Mouse (Mus musculus) mature B cell (primary cell): ENCODE data around the gene Chka.

Experiments used
- in situ Hi-C: fragments of 300-500 bp; cut with MboI; formaldehyde crosslinking; loops from 2 replicates; pipeline ENCODE4 v1.14.3; 2019

Gene Chka

DNA sequence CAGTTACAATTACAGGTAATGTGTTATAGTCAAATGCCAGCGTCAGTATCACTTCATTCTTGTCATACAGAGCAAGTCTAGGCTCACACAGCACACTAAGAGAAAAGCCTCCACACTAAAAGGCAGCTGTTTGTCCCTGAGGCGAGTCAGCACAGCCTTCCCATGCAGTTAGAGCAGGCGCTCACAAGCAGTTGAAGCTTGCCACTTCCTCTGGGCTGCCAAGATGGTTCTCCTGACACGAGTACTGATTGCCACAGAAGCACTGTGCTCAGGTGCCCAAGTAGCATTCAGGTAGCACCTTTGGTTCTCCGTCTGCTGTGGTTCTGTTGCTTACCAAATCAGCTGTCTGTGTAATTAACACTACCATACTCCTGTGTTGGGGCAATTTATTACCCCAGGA, 37.5 kb downstream of the Chka start:
- in situ Hi-C loops = no loop called here

DNA sequence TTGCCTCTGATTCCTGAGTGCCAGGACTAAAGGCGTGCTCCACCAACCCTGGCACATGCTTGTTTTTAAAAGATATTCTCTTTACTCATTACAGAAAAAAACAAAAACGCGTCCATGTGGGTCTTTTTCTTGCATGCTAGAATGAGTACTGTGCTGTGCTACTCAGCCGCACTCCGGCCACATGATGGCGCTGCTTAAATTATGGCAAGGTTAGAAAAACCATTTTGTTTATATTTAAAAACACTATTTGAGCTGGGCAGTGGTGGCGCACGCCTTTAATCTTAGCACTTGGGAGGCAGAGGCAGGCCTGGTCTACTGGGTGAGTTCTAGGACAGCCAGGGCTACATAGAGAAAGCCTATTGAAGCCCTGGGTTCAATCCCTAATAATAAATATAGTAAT, 38.6 kb downstream of the Chka start:
- in situ Hi-C loops = no loop called here

DNA sequence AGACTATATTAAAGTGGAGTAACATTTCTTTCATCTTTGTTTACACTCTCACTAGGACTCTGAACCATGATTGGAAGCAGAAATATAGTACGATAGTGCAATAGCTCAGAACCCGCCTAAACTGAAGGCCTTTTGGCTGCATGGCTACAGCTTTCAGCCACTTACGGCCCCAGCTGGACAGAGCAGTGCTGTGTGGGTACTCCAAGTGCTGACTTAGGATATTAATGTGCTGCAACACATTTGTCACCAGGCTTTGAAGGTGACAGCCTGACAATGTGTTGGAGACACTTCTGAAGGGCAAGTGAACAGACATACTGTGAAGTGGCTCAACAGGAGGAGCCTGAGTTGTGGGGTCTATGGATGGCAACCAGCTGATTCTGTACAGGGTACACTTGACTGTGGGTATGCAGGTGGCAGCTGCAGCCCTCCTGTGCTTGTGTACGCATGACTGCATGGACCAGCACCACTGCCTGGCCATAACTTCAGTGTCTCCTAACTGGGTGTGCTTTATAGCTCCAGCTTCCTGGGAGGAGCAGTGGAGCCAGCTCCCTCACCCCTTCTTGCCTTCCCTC, 42.1 kb downstream of the Chka start:
- in situ Hi-C loops = no loop called here

DNA sequence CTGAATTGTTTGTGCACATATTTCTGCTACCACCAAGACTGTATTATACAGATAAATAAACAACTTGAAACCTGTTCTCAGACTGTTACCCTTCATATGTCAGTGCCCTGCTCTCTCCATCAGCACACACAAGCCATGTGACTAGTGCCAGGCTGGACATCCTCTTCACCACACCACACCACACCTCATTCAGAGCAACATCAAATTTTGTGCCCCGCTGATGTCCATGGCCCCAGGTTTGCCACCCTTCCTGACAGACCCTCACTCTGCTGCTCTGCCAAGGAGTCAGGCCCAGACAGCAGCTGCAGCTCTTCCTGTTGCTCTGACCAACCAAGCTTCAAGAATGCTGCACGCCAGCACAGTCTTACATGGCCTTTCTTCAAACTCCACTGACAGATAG, 42.7 kb downstream of the Chka start:
- in situ Hi-C loops = no loop called here

DNA sequence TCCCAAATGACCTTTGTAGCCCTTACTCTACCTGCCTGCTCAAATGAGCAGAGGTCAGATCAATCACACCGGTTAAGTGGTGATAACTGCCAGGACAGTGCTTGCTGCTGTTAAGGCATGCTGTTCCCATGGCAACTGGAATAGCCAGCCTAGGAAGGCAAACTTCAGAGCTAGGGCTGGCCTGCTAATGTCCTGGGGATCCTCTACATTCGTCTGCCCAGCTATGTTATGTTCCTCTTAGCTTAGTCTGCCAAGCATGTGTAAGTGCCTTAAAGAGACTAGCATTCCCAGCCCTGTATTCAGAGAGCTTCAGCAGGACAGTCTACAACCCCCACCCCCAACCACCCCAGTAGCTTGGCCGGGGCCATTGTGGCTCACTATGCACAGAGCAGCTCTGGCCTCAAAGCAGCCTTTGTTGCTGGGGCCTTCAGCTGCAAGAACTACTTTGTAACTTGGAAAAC, 43.6 kb downstream of the Chka start:
- in situ Hi-C loops = loop anchor here (5.0 kb wide), 1 partner anchor 47 kb away; no protein-coding TSS in a partner anchor

DNA sequence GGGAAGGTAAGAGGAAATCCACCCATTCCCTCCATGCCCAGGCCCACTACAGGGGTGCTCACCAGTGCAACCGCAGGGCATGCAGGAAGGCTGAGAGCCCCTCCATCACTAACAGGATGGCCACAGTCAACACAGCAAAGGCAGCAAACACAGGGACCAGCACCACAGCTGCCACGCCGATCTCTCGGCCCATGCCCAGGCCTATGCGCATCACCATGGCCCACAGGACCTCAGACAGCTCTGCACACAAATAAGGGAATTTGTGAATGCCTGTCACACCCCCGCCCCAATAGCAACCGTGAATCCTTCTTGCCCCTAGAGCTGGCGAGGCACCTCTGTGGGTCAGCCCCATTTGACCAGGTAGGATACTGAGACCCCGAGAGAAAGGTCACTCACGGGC, 44.6 kb downstream of the Chka start:
- in situ Hi-C loops = loop anchor here (5.0 kb wide), 1 partner anchor 46 kb away; no protein-coding TSS in a partner anchor

DNA sequence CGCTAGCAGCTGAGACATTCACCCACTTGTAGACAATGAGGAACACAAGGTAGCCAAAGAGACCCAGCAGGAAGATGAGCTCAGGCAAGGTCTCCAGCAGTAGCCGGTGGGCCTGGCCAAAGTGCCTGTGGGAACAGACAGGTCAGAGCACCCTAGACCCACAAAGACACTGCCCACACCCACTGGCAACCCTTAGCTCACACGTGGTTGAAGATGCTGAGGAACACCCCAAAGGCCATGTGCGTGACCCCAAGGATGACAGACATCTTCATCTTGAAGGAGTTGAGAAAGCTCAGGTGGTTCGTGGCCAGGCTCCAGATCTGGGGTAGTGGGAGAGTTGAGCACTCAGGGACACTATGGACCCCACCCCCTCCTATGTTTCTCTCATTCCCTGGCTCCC, 46.0 kb downstream of the Chka start:
- in situ Hi-C loops = loop anchor here (5.0 kb wide), 1 partner anchor 45 kb away; no protein-coding TSS in a partner anchor

DNA sequence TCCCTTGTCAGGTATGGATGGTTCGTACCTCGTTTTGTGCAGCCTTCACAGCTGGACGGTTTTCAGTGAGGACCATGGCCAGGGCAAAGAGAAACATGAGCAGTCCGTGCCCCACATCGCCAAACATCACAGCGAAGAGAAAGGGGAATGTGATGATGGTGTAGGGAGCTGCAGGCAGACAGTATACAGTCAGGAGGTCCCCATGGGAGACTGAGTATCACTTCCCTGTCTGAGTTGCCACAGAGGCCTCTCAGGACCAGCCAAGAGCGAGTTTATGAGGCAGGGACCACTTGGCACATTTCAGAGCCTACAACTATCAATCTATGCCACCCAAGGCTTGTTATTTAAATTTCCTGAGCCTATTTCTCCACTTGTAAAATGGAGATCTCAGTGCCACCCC, 47.4 kb downstream of the Chka start:
- in situ Hi-C loops = loop anchor here (5.0 kb wide), 1 partner anchor 43 kb away; no protein-coding TSS in a partner anchor

DNA sequence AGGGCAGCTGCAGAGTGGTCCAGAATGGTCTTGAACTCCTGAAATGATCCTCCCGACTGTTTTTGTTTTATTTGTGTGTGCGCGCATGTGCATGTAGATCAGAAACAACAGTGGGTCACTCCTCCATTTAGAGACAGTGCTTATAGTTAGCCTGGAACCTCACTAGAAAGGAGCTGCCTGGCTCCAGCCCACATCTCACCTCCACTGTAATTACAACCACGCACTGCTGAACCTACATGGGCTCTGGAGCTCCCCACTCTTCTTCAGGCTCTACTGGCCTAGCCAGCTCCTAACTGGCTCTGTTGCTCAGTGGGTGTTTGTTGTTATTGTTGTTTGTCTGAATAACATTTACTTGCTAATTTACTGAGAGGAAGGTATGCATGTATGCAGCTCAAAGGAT, 48.0 kb downstream of the Chka start:
- in situ Hi-C loops = loop anchor here (5.0 kb wide), 1 partner anchor 43 kb away; no protein-coding TSS in a partner anchor

DNA sequence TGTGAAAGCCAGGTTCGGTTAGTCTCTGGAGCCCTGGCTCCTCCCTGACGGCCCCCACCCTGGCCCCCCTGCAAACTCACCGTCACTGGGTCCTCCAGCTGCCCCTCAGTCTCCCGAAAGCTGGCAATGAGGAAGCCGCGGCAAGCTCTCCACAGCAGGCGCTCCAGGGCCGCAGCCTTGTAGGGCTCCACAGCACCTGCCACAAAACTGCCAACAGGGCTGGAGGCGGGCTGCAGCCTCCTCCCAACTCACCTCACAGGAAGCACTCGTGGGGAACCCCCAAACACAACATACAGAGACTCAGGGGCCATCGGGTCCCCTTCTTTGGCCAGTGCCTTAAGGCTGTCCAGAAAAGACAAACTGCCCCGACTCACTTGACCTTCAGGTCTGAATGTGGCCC, 51.4 kb downstream of the Chka start:
- in situ Hi-C loops = no loop called here

DNA sequence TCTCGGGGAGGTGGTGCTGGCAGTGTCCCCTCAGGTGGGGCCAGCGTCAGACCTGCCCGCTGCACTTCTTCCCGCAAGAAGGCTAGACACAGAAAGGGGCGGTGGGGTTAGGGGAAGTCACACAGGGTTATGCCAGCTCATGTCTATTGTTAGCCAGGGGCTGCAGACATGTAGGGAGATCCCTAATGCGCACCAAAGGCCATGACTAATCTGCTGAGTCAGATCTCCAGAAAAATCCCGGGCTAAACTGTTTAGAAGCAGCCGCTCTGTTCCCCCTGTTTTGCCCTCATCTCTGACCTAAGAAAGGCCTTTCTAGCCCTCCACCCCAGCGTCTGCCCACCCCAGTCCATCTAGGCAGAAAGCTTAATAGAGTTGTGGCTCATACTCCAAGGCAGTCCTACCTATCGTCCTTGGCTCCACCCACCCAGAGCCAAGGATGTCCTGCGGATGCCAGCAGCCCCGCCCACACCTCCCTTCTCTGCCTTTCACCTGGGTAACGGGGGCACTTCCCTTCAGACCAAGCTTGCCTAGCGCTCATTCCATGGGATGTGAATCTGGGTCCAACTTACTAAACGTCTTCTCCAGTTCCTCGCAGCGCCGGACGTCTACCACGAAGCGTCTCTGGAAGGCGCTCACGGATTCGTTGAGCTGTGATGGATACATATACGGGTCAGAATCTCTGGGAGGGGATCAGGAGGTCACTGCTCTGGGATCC, 52.2 kb downstream of the Chka start:
- in situ Hi-C loops = no loop called here

DNA sequence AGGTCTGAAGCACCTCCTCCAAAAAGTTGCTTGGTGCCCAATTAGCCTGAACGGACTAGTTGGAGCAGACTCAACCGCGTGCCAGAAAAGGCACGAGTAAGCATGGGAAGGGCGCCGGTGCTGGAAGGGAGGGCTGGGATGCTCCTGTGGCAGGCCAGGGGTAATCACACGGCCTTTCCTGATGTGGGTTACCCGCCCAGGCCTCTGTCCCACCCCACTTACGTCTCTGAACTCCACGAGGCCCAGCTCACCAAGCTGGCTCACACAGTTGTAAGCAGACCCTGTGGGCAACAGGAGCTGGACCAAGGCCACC, 52.7 kb downstream of the Chka start:
- in situ Hi-C loops = no loop called here

DNA sequence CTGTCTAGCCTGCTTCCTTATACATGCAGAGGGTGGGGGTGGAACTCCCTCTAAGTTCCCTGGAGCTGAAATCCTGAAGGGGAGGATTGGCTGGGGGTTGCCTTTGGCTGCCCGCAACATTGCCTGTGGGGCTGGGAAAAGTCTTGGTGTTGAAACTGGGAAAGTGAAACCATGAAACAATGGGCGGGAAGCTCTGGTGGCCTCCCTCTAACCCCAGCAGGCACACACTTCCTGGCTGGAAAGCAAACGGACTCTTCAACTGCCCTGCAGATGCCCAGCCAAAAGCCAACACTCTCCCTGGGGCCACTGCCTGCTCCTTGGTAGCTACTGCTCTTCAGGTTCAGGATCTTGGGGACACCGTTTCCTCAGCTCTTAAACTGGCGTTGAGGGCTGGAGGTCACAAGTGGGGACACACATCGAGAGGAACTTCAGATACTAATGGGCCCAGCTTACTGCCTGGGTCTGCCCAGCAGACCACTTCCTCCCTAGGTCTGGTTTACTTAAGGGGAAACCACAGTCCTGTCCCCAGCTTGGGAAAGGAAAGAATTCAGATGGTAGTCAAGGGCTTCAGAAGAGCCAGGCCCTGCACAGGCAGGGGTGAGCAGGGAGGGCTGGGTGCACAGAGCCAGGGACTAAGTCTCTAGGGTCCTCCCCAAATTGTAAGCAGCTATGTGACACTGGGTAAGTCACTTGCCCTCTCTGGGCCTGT, 53.8 kb downstream of the Chka start:
- in situ Hi-C loops = no loop called here

DNA sequence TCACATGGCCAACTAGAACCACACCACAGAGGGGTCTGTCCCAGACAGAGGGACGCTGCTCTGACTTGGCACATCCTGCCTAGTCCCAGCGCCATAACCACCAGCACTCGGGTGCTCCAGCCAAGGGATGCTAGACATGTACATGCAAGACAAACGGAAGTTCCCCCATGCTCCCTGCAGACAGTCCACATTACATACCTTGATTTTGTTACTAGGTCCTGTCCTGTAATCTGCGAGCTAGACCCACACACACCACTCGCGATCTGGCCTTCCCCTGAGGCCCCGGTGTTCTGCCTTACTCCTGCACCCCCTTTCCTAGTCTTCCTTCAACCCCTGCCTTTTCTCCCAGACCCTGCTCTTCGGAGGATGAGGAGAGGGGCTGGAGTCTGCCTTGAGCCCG, 54.8 kb downstream of the Chka start:
- in situ Hi-C loops = no loop called here

DNA sequence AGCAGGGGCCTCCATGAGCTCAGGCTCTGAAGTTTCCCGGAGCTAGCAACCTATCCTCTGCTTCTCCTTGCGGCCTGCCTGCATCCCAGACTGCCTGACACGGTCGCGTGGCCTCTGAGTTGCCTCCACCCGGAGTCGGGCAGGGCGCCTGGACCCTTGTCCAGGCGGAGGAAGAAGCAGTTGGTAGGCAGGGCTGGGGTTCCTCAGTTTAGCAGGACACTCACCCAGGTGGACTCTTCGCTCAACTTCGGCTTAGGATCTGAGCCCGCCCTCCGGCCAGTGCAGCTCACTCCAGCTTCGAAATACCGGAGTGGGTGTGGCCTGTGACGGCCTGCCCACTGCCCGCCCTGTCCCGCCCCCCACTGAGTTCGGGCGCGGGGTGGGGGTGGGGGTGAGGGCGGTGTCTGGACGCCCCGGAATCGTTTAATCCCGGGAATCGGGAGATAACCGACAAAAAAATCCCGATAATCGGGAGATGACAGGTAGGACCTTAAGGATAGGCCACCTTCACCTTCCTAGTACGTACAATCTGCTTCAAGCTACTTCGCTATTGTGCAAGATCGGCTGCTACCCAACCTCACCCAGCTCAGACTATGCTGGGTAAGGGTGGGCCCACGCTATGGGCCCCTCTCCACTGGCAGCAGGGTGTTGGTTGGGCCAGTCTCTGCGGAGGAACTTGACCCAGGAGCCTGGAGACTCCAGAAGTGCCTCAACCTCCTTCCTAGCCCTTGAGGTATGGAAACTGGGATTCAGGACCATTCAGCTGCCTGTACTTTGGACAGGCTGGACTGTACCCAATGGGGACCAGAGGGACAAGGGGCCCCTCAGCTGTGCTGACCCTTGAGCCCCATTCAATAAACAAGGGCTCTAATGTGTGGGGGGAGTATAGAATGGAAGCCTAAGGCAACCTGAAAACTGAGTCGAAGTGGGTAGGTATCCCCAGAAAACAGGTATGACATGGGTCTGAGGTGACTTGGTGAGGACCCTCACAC, 55.5 kb downstream of the Chka start, which contains the start of gene Tcirg1:
Gene Tcirg1 (minus strand): TSS at position 339 of the 992 bp plus-strand sequence.
- in situ Hi-C loops = no loop called here

DNA sequence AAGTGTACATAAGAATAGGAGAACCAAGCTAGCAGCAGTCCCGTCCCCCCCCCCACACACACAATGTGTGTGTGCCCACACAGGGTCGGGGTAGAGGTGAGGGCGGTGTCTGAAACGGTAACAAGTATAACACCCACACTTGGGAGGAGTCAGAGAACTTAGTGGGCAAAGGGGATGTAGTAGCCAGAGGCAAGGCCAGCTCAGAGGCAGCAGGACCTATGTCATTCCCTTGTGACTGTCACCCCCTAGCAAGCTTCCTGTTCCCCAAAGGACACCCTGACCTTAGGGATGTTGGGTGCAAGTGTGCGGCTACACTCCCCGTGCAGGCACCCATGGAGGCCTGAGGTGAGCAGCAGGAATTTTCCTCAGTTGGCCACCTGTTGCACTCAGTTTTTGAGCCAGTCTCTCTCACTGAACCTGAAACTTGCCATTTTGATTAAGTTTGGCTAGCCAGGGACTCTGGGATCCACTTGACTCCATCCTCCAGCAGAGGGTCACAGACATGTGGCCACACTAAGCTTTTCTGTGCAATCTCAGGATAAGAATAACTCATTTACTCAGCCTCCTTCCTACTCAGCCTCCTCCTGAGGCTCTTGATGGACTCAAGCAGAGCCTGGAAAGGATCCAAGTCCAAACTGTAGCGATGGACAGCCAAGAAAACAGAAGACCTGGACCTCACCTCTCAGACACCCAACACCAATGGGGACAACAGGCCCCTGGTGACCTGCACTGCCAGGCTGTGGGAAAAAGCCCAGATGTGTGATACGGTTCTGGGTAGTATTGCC, 56.5 kb downstream of the Chka start:
- in situ Hi-C loops = no loop called here

DNA sequence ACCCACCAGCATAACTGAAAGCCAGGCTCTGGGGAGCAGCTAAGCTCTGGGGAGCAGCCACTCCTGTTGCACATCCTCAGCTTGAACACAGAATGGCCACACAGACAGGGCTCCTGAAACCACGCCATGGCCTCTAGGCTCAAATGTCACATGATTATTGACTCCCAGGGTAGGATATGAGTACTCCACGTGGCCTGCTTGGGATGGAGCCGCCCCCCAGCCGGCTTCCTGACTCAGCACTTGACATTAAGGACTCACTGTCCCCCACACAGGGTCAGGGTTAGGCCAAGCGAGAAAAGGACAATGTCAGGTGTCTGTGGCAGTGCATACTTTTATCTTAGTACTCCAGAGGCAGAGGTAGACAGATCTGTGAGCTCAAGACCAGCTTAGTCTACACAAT, 58.6 kb downstream of the Chka start:
- in situ Hi-C loops = no loop called here

DNA sequence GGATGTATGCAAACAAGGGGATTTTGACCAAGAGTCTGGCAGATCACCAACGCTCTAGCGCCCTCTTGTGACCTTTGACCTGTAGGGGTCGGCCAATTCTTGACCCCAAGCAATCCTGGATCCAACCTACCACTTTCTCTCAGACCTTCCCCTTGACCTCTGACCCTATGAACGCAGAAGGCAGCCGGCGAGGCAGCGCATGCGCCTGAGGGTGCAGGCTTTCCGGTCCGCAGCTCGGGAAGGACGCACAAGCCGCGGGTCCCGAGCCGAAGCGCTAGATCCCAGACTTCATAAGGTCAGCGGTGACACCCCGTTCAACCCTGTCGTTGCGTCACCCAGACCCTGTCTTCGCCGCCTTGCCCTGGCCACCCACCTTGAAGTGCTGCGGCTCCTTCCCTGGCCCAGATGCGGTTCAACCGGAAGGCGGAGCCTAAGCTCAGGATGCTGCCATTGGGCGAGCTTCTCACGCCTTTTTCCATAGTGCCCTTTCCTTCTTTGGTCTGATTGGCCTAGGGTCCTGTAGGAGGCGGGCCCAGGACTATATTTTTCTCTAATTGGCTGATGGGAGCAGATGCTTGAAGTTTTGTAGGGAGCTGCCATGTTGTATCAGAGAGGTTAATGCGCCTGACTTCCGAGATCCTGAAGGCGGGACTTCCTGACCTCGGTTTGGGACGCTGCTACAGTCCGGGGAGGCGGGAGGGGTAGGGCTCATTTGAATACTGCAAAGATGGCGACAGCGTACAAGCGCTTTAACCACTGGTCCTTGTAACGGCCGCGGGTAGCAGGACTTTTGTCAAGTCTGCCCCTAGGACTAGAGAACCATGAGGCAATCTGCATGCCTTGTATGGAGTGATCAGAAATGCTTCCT, 61.0 kb downstream of the Chka start, which contains the start of gene Ndufs8:
Gene Ndufs8 (minus strand): TSS at position 438 of the 868 bp plus-strand sequence.
- in situ Hi-C loops = no loop called here

DNA sequence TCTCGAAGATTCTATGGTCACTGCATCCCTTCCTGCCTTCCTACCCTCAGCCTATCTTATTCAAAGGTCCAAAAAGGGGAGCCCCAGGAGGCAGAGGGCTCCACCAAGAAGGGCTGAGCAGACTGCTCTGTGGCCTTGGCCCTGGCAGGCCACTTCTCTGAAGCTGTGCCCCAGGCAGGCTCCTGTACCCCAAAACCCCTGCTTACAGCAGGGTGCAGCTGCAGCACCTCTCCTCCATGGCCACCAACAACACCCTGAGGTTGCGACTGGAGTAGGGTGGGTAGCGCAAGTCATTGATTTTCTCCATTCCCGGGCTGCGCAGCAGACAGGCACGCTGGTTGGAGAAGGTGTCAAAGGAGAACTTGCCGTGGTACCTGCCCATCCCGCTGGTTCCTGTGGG, 62.1 kb downstream of the Chka start:
- in situ Hi-C loops = no loop called here

DNA sequence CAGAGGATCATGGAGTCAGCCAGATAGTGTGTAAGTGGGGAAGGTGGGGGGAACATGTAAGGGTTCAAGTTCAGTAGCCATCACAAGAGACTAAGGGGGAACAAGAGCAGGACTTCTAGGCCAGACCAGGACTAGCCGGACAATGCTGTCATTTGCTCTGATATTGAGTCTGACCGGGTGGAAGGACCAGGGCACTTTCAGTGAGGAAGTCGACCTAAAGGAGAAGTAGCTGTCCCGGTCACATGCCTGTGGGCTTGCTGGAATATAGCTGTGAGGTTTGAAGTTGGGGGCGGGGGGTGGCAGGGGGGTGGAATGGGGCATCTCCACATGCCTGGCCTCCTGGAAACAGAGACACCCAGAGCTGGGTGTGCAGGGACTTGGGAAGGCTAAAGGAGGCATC, 63.0 kb downstream of the Chka start:
- in situ Hi-C loops = no loop called here
